Mouse (Mus musculus) myocyte (in vitro differentiated cells): ENCODE data around the gene Wasf1. TPM values are rescaled to one million over a fixed set of nuclear protein-coding genes. Genes with fewer than 3 reads are reported as not detected.

Experiments
- H3K27me3 ChIP-seq: one replicate; pipeline ENCODE4 v1.6.1; 2011; ENCODE audit not compliant: control insufficient read depth, insufficient read depth, insufficient read length
- H3K36me3 ChIP-seq: one replicate; pipeline ENCODE4 v1.6.1; 2011; ENCODE audit not compliant: control insufficient read depth, insufficient read depth
- H3K4me2 ChIP-seq: one replicate; pipeline ENCODE4 v1.6.1; 2011; ENCODE audit warnings: low read depth, control low read depth
- H3K4me3 ChIP-seq: one replicate; pipeline ENCODE4 v1.5.1; 2011; ENCODE audit warnings: mild to moderate bottlenecking, control low read depth, moderate library complexity
- H3K79me2 ChIP-seq: one replicate; pipeline ENCODE4 v1.6.1; 2011; ENCODE audit not compliant: control insufficient read depth, insufficient read depth
- H3ac ChIP-seq: one replicate; pipeline ENCODE4 v1.6.1; 2011; ENCODE audit not compliant: control insufficient read depth, insufficient read length
- CEBPB ChIP-seq: IDR thresholded peaks from 2 replicates; pipeline ENCODE4 v1.6.1; 2011; ENCODE audit warnings: mild to moderate bottlenecking, moderate library complexity; ENCODE audit not compliant: poor library complexity, insufficient read depth, severe bottlenecking
- E2F4 ChIP-seq: IDR thresholded peaks from one replicate; pipeline ENCODE4 v1.6.1; 2011; ENCODE audit warnings: mild to moderate bottlenecking, control low read depth, moderate library complexity; ENCODE audit not compliant: insufficient read depth
- MAX ChIP-seq: IDR thresholded peaks from one replicate; pipeline ENCODE4 v1.6.1; 2011; ENCODE audit warnings: low read depth, mild to moderate bottlenecking, control low read depth
- MYOD1 ChIP-seq, 3 experiments: IDR thresholded peaks; one replicate each; pipeline ENCODE4 v1.6.1; 2011; ENCODE audit warnings: control low read depth in 2 of 3, low read depth in 2 of 3, mild to moderate bottlenecking in 2 of 3, moderate library complexity in 1 of 3; ENCODE audit not compliant: insufficient read length in 2 of 3, control insufficient read depth in 1 of 3
- MYOG ChIP-seq, 3 experiments: IDR thresholded peaks; one replicate each; pipeline ENCODE4 v1.6.1; 2011; ENCODE audit warnings: control low read depth in 2 of 3, low read depth in 2 of 3, mild to moderate bottlenecking in 2 of 3; ENCODE audit not compliant: insufficient read length in 2 of 3, control insufficient read depth in 1 of 3, insufficient read depth in 1 of 3
- POLR2A ChIP-seq: IDR thresholded peaks from one replicate; pipeline ENCODE4 v1.6.1; 2011; ENCODE audit warnings: low read depth, mild to moderate bottlenecking, control low read depth, moderate library complexity; ENCODE audit not compliant: insufficient read length
- POLR2AphosphoS2 ChIP-seq: IDR thresholded peaks from one replicate; pipeline ENCODE4 v1.6.1; 2011; ENCODE audit warnings: low read depth, control low read depth; ENCODE audit not compliant: insufficient read length
- REST ChIP-seq: IDR thresholded peaks from one replicate; pipeline ENCODE4 v1.6.1; 2011; ENCODE audit warnings: mild to moderate bottlenecking, control low read depth, moderate library complexity; ENCODE audit not compliant: insufficient read depth, insufficient read length
- SRF ChIP-seq: IDR thresholded peaks from one replicate; pipeline ENCODE4 v1.6.1; 2011; ENCODE audit warnings: low read depth; ENCODE audit not compliant: control insufficient read depth, insufficient read length
- TCF12 ChIP-seq: IDR thresholded peaks from one replicate; pipeline ENCODE4 v1.6.1; 2011; ENCODE audit warnings: mild to moderate bottlenecking, control low read depth; ENCODE audit not compliant: poor library complexity, insufficient read depth, severe bottlenecking
- TCF3 ChIP-seq: IDR thresholded peaks from one replicate; pipeline ENCODE4 v1.6.1; 2011; ENCODE audit warnings: low read depth, control low read depth; ENCODE audit not compliant: insufficient read length
- USF1 ChIP-seq: IDR thresholded peaks from one replicate; pipeline ENCODE4 v1.6.1; 2011; ENCODE audit warnings: low read depth, mild to moderate bottlenecking, control low read depth, moderate library complexity
- polyA plus RNA-seq: library from polyadenylated mRNA; unstranded; fragments of >200 nt; fragmentation: generic; extraction: Trizol; gene quantifications from one replicate; pipeline ENCODE4 v1.2.1, GENCODE M21; 2012; ENCODE audit warnings: missing spikeins

Gene Wasf1
- polyA plus RNA-seq, 1 experiment: 6.3 TPM

- Histone ChIP-seq H3K4me3 (no peak overlapping the region), H3K4me2 (no peak overlapping the region), H3ac (no peak overlapping the region)
These were observed 3.3 kb upstream of the Wasf1 start for GRCm38 (mm10) chr10:40879969-40880368.

DNA sequence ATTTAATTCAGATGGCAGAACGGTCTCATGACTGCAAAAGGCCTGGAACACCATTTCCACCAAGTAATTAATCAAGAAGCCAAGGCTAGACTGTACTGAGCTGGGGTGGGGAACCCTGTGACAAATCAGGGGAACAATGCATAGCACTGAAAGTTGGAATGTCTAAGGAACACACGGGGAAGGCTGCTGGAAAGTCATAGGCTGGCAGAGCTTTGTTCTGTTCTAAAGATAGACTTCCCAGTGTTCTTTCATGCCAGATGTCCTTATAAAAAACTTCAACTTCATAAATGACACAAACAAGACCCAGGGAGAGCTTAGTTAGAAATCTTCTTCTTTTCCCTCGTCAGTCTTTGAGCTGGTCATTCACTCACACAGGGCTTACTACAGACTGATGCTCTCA lies 2.0 kb upstream of the Wasf1 start:
- Histone ChIP-seq H3K4me2 (peak overlapping the region; percentile 62), H3K36me3 (peaks cover 9% of the 10 kb centered on the region), H3K4me3 (peak overlapping the region; percentile 62), H3K79me2 (peaks cover 58% of the 10 kb centered on the region), H3K27me3 (no peaks in the 10 kb centered on the region), H3ac (no peak overlapping the region)
- TF ChIP-seq TCF12: no peak
- no peak for TF ChIP-seq MAX
- no peak for TF ChIP-seq TCF3
- TF ChIP-seq SRF: no peak
- TF ChIP-seq CEBPB: no peak
- TF ChIP-seq POLR2A: no peak
- TF ChIP-seq REST: no peak
- no peak for TF ChIP-seq POLR2AphosphoS2
- no peak for TF ChIP-seq MYOD1 (IDR thresholded peaks at IDR 0.05; ENCODE audit: control insufficient read depth in 1 of 3, insufficient read length in 2 of 3, low read depth in 2 of 3)
- no peak for TF ChIP-seq E2F4
- TF ChIP-seq USF1: no peak
- no peak for TF ChIP-seq MYOG (IDR thresholded peaks at IDR 0.05; ENCODE audit: control insufficient read depth in 1 of 3, insufficient read depth in 1 of 3, insufficient read length in 2 of 3, low read depth in 2 of 3)

More at GRCm38 (mm10) chr10:40879969-40880368, 3.3 kb upstream of the Wasf1 start:
- Histone ChIP-seq H3K27me3 (no peaks in the 10 kb centered on the region), H3K79me2 (peaks cover 71% of the 10 kb centered on the region), H3K36me3 (peaks cover 9% of the 10 kb centered on the region)
- no peak for TF ChIP-seq TCF12
- TF ChIP-seq MYOD1 (IDR thresholded peaks at IDR 0.05; ENCODE audit: control insufficient read depth in 1 of 3, insufficient read length in 2 of 3, low read depth in 2 of 3): no peak
- no peak for TF ChIP-seq POLR2A
- no peak for TF ChIP-seq SRF
- no peak for TF ChIP-seq E2F4
- TF ChIP-seq POLR2AphosphoS2: no peak
- TF ChIP-seq TCF3: no peak
- no peak for TF ChIP-seq MAX
- no peak for TF ChIP-seq REST
- TF ChIP-seq MYOG (IDR thresholded peaks at IDR 0.05; ENCODE audit: control insufficient read depth in 1 of 3, insufficient read depth in 1 of 3, insufficient read length in 2 of 3, low read depth in 2 of 3): no peak
- TF ChIP-seq CEBPB: no peak
- TF ChIP-seq USF1: no peak

GRCm38 (mm10) chr10:40882333-40882732 lies 942 bp upstream of the Wasf1 start:
- Histone ChIP-seq H3K4me2 (peak overlapping the region; percentile 73), H3K79me2 (peaks cover 47% of the 10 kb centered on the region), H3K27me3 (no peaks in the 10 kb centered on the region), H3K36me3 (peaks cover 9% of the 10 kb centered on the region), H3K4me3 (peak overlapping the region; percentile 62), H3ac (peak overlapping the region; percentile 42)
- TF ChIP-seq USF1 (no peak), POLR2A (no peak), TCF12 (no peak)

DNA sequence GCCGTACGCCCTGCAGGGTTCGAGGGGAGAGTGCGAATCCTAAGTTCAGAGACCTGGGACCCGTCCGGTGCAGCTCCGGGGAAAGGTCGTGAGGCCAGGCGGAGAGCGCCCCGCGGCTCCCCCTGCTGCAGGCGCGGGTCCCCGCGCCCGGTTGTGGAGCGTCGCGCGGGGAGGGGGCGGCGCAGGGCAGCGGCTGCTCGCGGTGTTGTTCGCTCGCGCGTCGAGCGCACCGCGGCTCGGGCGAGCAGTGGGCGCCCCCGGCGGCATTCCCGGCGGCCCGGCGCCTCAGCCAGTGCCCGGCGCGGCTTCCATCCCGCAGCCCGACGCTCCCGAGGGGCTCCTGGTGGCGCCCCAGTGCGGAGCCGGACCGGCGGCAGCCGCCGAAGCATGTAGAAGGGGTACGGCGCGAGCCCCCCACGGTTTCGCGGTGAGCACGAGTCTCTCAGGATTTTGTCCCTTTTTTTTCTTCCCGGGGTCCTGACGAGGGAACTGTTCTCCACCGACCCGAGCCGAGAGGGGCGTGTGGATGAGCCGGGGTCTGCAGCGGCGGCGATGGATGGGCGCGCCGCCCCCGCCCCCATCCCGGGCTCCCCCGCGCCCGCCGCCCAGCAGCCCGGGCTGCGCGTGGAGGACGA lies 486 bp downstream of the Wasf1 start:
- peak overlapping the region; percentile 69 for H3K4me2 ChIP-seq
- peak overlapping the region; percentile 42 for H3ac ChIP-seq
- peaks cover 33% of the 10 kb centered on the region for H3K79me2 ChIP-seq
- no peaks in the 10 kb centered on the region for H3K27me3 ChIP-seq
- peak; percentile 87 for TF ChIP-seq POLR2A
- peak in 1 of 3 experiments; percentile 50 for TF ChIP-seq MYOD1 (IDR thresholded peaks at IDR 0.05; ENCODE audit: control insufficient read depth in 1 of 3, insufficient read length in 2 of 3, low read depth in 2 of 3)
- TF ChIP-seq POLR2AphosphoS2: peak; percentile 82
- peak in 1 of 3 experiments; percentile 34 for TF ChIP-seq MYOG (IDR thresholded peaks at IDR 0.05; ENCODE audit: control insufficient read depth in 1 of 3, insufficient read depth in 1 of 3, insufficient read length in 2 of 3, low read depth in 2 of 3)
- no peak for TF ChIP-seq REST
- H3K36me3 ChIP-seq: peaks cover 9% of the 10 kb centered on the region
- peak overlapping the region; percentile 62 for H3K4me3 ChIP-seq

- no peaks in the 10 kb centered on the region for H3K27me3 ChIP-seq
- H3K79me2 ChIP-seq: peaks cover 28% of the 10 kb centered on the region
- peak overlapping the region; percentile 62 for H3K4me3 ChIP-seq
- H3ac ChIP-seq: peak overlapping the region; percentile 42
- peak overlapping the region; percentile 69 for H3K4me2 ChIP-seq
- TF ChIP-seq MYOD1 (IDR thresholded peaks at IDR 0.05; ENCODE audit: control insufficient read depth in 1 of 3, insufficient read length in 2 of 3, low read depth in 2 of 3) (no peak), REST (no peak), TCF3 (no peak), POLR2A (no peak), MYOG (IDR thresholded peaks at IDR 0.05; ENCODE audit: control insufficient read depth in 1 of 3, insufficient read depth in 1 of 3, insufficient read length in 2 of 3, low read depth in 2 of 3) (no peak), POLR2AphosphoS2 (no peak), E2F4 (no peak), USF1 (no peak), CEBPB (no peak), MAX (no peak), SRF (no peak), TCF12 (no peak)
- H3K36me3 ChIP-seq: peaks cover 8% of the 10 kb centered on the region
These were observed 1.1 kb downstream of the Wasf1 start for GRCm38 (mm10) chr10:40884279-40884806.
